Mouse (Mus musculus) ES-Bruce4 (cell line): ENCODE results near the gene Dspp. TPM values are rescaled to one million over a fixed set of nuclear protein-coding genes. Genes with fewer than 3 reads are reported as not detected.

Experiments
- H3K27ac ChIP-seq: 2 replicates; pipeline ENCODE4 v1.5.1; 2012; ENCODE audit warnings: low read length, inconsistent platforms; ENCODE audit not compliant: insufficient read depth
- H3K27me3 ChIP-seq: 2 replicates; pipeline ENCODE4 v1.6.1; 2012; ENCODE audit warnings: mild to moderate bottlenecking, low read length, inconsistent platforms; ENCODE audit not compliant: control insufficient read depth, poor library complexity, insufficient read depth, severe bottlenecking
- H3K36me3 ChIP-seq: 2 replicates; pipeline ENCODE4 v1.6.1; 2012; ENCODE audit warnings: inconsistent platforms, mild to moderate bottlenecking, low read length, moderate library complexity; ENCODE audit not compliant: control insufficient read depth, poor library complexity, insufficient read depth, severe bottlenecking
- H3K4me1 ChIP-seq: one replicate; pipeline ENCODE4 v1.8.1; 2011; ENCODE audit warnings: low read length; ENCODE audit not compliant: control insufficient read depth, insufficient read depth
- H3K4me3 ChIP-seq: 2 replicates; pipeline ENCODE4 v1.5.1; 2011; ENCODE audit warnings: low read depth, mild to moderate bottlenecking, low read length
- H3K9ac ChIP-seq: 2 replicates; pipeline ENCODE4 v1.6.1; 2012; ENCODE audit warnings: low read depth, mild to moderate bottlenecking, inconsistent platforms; ENCODE audit not compliant: poor library complexity, severe bottlenecking
- H3K9me3 ChIP-seq: replicated peaks from 2 replicates; pipeline ENCODE4 v1.6.1; 2012; ENCODE audit warnings: mild to moderate bottlenecking, low read length, inconsistent platforms; ENCODE audit not compliant: control insufficient read depth, poor library complexity, insufficient read depth, severe bottlenecking
- CTCF ChIP-seq: IDR thresholded peaks from one replicate; pipeline ENCODE4 v1.8.1; 2011; ENCODE audit warnings: low read depth, low read length
- EP300 ChIP-seq: IDR thresholded peaks from 2 replicates; pipeline ENCODE4 v1.6.1; 2011; ENCODE audit warnings: low read depth, low read length; ENCODE audit not compliant: insufficient read depth
- POLR2A ChIP-seq: IDR thresholded peaks from one replicate; pipeline ENCODE4 v1.8.1; 2011; ENCODE audit warnings: low read length; ENCODE audit not compliant: insufficient read depth
- polyA plus RNA-seq: library from polyadenylated mRNA; stranded (reverse); fragments of >200 nt; gene quantifications from 2 replicates; pipeline ENCODE4 v1.2.4, GENCODE M21; 2011; ENCODE audit warnings: low read depth; ENCODE audit not compliant: missing spikeins, insufficient read depth, insufficient read length

Dspp gene
- polyA plus RNA-seq: not detected in 2 replicates

GRCm38 (mm10) chr5:104170412-104170811 is at the start of gene Dspp:
Gene Dspp (plus strand): TSS chr5:104170712.
- TF ChIP-seq EP300 (no peak), CTCF (no peak), POLR2A (no peak)
- Histone ChIP-seq H3K9me3 (no peaks in the 10 kb centered on the region), H3K4me3 (no peak within 1 kb of the TSS), H3K36me3 (no peaks in the 10 kb centered on the region), H3K4me1 (no peaks in the 10 kb centered on the region), H3K9ac (no peak within 1 kb of the TSS), H3K27me3 (no peaks in the 10 kb centered on the region), H3K27ac (no peak within 1 kb of the TSS)

GRCm38 (mm10) chr5:104124016-104124658 is 46.4 kb upstream of the Dspp start:
- Histone ChIP-seq H3K27me3 (no peaks in the 10 kb centered on the region), H3K27ac (no peak overlapping the region), H3K4me3 (no peak overlapping the region), H3K4me1 (no peaks in the 10 kb centered on the region), H3K36me3 (no peaks in the 10 kb centered on the region), H3K9me3 (no peaks in the 10 kb centered on the region), H3K9ac (no peak overlapping the region)
- TF ChIP-seq POLR2A: no peak

GRCm38 (mm10) chr5:104126561-104127320 is 43.8 kb upstream of the Dspp start:
- Histone ChIP-seq H3K9ac (no peak overlapping the region), H3K27me3 (no peaks in the 10 kb centered on the region), H3K4me1 (no peaks in the 10 kb centered on the region), H3K36me3 (no peaks in the 10 kb centered on the region), H3K4me3 (no peak overlapping the region), H3K9me3 (no peaks in the 10 kb centered on the region), H3K27ac (no peak overlapping the region)
- no peak for TF ChIP-seq POLR2A
- TF ChIP-seq EP300: no peak
- TF ChIP-seq CTCF: no peak

GRCm38 (mm10) chr5:104127351-104127750 is 43.2 kb upstream of the Dspp start:
- Histone ChIP-seq H3K9me3 (no peaks in the 10 kb centered on the region), H3K9ac (no peak overlapping the region), H3K4me3 (no peak overlapping the region), H3K36me3 (no peaks in the 10 kb centered on the region), H3K27ac (no peak overlapping the region), H3K27me3 (no peaks in the 10 kb centered on the region), H3K4me1 (no peaks in the 10 kb centered on the region)
- no peak for TF ChIP-seq POLR2A
- no peak for TF ChIP-seq EP300
- TF ChIP-seq CTCF: no peak

GRCm38 (mm10) chr5:104128281-104129031 is 42.1 kb upstream of the Dspp start:
- no peak overlapping the region for H3K27ac ChIP-seq
- no peak overlapping the region for H3K4me3 ChIP-seq
- no peaks in the 10 kb centered on the region for H3K27me3 ChIP-seq
- H3K36me3 ChIP-seq: no peaks in the 10 kb centered on the region
- no peaks in the 10 kb centered on the region for H3K9me3 ChIP-seq
- TF ChIP-seq CTCF: no peak
- no peak for TF ChIP-seq POLR2A
- no peak for TF ChIP-seq EP300
- H3K4me1 ChIP-seq: no peaks in the 10 kb centered on the region
- no peak overlapping the region for H3K9ac ChIP-seq

DNA sequence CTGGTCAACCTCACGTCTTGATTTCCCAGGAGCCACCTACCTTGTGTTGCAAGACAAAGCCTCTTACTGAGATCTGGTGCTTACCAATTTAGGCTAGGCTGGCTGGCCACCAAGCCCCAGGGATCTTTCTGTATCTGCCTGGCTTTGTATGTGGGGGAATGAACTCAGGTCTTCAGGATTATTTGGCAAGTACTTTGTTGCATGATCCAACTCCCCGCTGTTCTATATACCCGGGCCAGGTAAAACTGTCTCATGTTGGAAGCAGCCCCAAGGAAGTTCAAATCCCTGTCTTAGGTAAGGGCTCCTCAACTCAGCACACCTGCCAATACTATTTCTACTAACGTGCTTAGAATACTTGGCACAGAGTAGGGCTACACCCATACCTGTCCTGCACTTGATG is 39.6 kb upstream of the Dspp start:
- Histone ChIP-seq H3K4me1 (no peaks in the 10 kb centered on the region), H3K27me3 (no peaks in the 10 kb centered on the region), H3K27ac (no peak overlapping the region), H3K4me3 (no peak overlapping the region), H3K36me3 (no peaks in the 10 kb centered on the region), H3K9ac (no peak overlapping the region), H3K9me3 (no peaks in the 10 kb centered on the region)
- TF ChIP-seq POLR2A (no peak), EP300 (no peak), CTCF (no peak)
